Mouse (Mus musculus): ENCODE data around the gene Map3k7cl.

Map3k7cl gene

DNA sequence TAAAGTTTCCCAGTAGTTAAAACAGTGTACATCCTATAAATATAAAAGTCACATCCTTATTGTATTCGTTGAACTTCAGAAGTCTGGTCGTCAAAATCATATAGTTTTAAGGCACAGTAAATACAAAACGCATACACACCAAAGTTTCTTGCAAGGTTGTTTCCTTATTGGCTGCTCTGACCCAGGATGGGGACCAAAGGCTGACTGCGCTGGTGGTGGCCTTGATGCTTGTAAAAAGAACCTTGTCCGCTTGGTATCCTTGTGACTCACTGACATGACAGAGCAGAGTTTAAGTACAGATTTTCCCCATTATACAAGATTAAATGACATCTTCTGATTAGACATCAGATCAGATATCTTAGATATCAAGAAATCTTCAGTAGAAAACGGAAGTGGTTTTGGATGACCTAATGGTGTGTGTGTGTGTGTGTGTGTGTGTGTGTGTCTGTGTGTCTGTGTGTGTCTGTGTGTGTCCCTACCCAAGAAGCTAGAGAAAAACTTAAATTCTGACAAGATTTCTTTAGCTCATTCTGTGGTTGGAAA lies 82.2 kb downstream of the Map3k7cl start:
- in situ Hi-C loops (cut with MseI, MboI) = no loop called here

DNA sequence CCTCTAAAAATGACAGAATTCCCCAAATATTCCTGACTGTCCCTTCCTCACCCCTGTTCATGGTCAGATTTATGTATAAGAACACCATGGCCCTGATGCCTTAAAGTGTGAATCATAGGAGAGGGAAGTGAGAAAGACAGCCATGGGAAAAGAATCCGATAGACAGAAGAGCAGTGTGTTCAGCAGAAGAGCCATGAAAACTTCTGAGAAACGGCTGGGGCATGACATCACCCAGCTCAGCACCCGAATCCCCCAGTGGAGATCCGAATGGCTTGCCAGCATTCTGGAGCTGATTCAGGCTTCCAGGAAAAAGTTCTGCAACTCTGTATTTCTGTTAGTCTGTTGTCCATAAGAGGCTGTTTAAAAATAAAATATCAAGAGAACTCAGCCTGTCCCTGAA lies 82.7 kb downstream of the Map3k7cl start:
- in situ Hi-C loops (cut with MseI, MboI) = no loop called here

DNA sequence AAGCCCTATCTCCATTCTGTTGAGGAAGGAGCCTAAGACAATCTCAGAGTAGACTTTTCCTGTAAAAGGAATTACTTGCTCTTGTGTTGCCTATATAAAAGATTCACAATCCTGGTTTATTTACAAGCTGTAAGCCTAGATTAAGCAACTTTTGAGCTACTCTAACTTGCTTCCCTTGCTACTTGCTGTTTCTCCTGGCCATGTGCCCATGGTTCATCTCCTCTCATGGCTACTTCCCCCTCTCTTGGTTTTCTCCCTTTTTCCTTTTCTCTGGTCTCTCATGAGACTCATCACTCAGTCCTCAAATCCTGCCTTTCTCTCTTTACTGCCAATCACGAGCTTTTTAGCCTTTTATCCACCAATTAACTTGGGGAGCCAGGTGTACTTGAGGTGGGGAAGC lies 85.0 kb downstream of the Map3k7cl start:
- in situ Hi-C loops (cut with MseI, MboI) = no loop called here

DNA sequence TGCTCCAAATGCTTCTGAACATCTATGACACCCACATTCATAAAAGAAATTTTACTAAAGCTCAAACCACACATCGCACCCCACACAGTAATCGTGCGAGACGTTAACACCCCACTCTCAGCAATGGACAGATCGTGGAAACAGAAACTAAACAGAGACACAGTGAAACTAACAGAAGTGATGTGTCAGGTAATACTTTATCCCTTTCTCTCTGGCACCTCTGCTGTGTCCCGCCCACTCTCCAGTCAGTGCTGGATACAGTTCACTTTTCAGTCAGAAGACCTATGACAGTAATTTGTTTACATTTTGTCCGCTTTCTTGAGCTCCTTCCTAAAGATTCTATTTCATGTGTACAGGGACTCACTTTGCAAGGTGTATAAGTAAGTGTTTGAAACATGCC lies 89.1 kb downstream of the Map3k7cl start:
- in situ Hi-C loops (cut with MseI, MboI) = no loop called here

DNA sequence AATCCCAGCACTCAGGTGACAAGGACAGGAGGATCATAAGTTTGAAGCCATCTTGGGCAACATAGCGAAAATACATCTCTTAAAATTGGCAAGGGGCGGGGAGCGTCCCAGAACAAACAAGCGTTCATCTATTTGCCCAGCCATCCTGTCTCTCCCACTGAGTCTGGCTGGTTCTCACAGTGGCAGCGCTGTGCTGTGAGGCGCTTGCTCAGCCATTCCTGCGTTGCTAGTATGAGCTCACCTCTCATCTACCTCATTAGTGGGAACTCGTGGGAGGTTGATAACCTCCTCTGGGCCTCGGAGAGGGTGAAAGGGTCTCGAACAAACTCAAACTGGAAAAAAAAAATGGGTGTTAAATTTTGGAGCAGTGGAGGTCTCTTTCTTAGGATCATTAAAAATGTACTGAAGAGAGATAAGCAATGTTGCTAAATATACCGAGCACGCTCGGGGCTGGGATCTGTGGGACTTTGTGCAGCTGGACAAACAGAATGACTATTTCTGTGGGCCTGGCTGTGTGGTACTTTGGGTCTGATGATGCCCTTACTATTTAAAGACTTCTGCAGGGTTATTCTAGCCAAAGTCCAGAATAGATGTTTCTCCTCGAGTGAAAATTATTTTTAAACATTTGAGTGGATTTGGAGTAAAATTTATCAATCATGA lies 91.1 kb downstream of the Map3k7cl start:
- in situ Hi-C loops (cut with MseI, MboI) = no loop called here
